Mouse (Mus musculus) urinary bladder, adult 2 months (tissue): ENCODE results near the gene Msantd2. TPM values are rescaled to one million over a fixed set of nuclear protein-coding genes. Genes with fewer than 3 reads are reported as not detected.

Experiments
- DNase-seq: peaks from one replicate; pipeline ENCODE4 v3.0.0; 2022; ENCODE audit warnings: low spot score
- polyA plus RNA-seq: library from polyadenylated mRNA; depleted of rRNA; stranded (reverse); fragments of >200 nt; gene quantifications from 2 replicates; pipeline ENCODE4 v1.2.3, GENCODE M21; 2012

The Msantd2 gene
- polyA plus RNA-seq, 1 experiment, result 24.7 TPM

DNA sequence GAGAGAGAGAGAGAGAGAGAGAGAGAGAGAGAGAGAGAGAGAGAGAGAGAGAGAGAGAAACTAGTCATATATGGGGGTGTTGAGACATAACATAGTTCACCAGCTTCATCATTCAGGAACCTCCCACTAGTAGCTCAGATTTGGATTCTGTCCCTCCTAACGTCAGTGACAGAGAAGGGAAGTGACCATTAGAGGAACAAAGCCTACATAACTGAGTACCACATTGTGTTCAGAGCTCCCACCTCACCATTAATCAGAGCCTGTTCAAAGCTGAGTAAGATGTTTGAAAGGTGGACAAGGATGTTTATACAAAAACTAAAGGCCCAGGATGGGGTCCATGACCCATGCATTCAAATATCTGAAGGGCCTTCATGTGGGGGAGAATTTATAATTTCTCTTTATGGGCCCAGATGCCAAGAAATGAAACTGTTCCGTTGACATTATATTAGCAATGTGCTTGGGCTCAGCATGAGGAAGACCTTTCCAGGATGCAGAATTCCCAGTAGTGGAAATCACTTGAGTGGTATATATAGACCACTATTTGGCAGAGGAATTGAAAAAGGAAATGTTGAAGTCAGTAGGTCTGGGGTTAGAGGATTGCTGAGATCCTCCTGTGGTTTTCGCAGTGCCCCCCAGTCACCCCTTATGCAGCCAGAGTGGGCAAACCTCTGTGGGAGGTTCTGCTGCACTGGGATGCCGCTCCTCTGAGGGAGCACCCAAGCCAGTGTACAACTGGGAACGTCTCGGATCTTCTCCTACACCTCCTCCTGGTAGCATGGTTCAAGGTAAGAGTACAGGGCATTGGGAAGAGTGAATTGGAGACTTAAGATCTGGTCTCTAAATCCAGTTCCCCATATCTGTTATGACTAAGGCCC lies 51.8 kb downstream of the Msantd2 start:
- no peak for DNase-seq

DNA sequence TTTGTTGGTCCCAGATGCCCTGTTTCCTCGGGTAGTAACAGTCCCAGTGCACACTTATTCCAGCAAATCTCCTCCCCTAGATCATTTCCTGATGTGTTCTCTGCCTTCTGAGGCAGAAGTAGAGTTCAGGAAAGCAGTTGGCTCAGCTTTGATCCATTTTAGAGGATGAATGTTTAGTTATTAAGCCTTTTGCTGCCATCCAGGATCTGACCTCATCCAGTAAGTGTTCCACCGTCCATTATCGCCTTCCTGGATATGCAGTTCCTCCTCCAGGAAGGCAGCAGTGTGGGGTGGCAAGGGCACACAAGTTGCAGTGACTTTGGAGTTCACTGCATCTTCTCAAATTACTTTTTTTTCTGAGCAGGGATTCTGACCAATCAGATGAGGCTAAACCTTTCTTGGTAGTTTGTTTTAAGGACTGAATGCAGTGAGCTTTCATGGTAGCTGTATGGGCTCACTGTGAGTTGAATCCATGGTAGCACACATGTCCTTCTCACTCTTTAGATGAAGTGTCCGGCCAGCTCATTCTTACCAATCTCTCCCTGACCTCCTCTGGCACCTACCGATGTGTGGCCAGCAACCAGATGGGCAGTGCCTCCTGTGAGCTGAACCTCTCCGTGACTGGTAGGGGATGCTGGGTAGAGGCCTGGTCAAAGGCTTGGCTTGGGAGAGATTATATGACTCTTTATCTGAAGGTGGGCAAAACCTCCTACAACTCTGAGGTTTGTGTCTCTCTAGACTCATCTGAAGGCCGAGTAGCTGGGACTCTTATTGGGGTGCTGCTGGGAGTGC lies 52.9 kb downstream of the Msantd2 start:
- DNase-seq, result no peak

DNA sequence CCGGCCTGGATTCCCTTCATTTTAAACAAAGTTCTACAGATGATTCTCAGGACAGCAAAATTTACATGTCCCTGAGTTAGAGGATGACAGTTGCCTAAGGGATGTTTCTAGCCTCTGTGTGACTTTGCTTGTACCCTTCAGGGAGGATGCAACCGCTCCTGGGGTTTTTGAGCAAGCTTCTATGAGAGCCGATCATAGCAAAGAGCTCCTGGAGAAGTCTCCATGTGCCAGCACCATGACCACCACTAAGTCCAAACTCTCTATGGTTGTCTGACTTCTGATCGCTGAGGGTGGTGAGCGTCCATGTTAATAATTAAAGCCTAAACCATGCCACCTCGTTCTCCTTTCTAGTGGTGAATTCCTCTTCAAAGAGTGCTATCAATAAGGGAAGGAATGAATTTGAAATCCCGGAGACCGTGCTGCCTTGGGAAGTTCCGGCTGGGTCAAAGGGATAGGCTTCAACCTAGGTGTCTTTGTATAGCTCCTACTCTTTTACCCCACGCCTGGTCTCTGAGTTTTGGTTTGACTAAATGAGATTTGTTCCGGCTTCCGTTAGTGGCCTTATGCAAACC lies 54.8 kb downstream of the Msantd2 start:
- no peak for DNase-seq

DNA sequence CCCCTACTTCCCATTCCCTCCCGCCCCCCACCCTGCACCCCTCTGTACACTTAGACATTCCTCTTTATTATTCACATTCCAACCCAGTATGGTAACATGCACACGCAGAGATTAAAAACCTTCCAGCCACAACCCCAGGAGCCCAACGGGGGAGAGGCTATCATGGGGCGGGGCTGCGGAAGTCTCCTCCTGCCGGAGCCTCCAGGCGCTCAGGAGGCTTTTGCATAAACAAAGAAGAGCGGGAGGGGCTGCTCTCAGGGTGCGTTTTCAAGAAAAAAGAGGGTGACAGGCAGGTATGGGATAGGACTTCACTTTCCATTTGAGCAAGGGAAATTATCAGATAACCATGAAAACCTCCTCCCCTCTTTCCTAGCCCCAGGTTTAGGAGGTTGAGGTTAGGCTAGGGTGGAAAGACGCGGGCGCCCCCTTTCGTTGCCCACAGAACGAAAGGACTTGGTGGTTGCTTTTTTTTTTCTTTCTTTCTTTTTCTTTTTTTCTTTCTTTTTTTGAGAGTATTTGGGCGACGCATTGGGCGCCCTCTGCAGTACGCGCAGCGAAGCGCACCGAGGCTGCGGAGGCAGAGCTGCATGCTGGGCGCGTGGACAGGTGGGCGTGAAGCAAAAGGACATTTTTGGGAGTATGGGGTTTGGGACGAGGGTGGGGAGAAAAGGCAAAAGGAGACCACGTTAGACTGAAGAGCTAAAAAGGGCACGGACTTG lies 55.5 kb downstream of the Msantd2 start:
- DNase-seq, result peak; percentile 45

DNA sequence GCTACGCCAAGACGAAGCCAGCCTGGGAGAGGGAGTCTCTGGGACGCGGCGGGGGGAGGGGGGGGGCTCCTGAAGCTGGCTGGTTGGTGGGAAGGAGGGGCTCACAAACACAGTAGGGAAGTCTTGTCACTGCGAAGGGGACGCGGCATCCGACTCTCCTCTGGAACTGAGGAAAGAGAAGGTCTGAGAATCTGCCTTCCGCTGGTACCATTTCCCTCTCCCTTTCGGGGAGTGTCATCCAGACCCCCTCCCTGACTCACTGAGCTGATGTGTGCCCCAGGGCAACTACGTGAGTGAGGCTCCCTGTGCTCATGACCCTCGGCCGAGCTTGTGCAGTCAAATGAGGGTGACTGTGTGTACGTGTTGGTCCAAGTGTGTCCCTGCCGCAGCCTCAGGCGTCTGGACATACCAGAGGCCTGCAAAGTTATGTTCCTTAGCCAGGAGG lies 56.1 kb downstream of the Msantd2 start:
- no peak for DNase-seq

DNA sequence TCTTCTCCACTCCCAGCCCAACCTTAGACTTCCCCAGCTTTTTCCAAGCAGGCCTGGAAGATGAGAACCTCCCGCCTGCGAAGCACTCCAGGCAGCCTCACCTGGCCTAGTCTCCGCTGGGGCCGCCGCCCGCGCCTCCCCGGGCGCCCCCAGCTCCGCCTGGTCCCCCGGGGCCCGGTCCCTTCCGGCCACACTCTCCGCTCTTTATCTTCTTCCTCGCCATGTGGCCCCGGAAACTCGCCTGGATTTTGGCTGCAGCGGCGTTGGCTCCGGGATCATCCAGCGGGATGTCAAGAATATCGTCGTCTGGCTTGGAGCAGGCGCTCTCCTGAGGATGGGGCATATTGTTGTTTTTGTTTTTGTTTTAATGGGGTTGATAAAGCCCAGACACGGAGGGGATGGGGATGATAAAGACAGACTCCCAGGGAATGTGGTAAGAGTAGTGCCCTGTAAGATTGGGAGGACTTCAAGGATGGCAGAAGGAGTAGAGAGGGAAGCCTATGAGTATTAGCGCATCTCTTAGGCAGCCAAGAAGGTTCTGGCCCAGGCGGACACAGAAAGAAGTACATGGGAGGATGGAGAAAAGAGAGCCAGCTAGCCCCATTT lies 56.8 kb downstream of the Msantd2 start:
- DNase-seq, result no peak

DNA sequence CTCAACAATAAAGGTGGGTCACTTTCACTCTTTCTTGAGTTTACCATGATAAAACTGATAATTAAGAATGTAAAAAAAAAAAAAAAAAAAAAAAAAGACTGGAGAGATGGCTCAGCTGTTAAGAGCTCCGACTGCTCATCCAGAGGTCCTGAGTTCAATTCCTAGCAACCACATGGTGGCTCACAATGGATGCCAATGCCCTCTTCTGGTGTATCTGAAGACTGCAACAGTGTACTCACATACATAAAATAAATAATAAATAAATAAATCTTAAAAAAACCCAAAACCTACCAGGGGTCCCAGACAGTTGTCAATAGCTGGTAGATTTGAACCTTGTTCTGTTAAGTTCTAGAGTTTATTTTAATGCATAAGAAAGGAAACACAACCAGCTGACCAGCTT lies 57.8 kb downstream of the Msantd2 start:
- DNase-seq, result no peak

DNA sequence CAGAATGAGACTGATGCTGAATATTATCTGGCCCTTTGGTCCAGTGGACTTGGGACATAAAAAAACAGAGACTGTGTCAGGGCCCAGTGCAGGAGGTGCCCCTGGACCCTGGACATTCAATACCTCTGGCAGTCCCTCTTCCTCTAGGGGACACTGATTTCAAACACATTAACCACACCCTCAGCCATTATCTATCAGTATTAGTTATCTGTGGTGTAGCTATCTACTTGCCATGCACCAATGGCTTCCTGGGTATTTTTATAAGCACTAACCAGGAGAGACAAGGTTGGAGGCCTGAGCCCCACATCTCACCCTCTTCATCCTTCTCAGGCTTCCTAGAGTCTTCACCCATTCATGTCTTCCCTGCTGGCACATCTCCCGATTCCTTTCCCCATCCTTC lies 61.3 kb downstream of the Msantd2 start:
- no peak for DNase-seq

DNA sequence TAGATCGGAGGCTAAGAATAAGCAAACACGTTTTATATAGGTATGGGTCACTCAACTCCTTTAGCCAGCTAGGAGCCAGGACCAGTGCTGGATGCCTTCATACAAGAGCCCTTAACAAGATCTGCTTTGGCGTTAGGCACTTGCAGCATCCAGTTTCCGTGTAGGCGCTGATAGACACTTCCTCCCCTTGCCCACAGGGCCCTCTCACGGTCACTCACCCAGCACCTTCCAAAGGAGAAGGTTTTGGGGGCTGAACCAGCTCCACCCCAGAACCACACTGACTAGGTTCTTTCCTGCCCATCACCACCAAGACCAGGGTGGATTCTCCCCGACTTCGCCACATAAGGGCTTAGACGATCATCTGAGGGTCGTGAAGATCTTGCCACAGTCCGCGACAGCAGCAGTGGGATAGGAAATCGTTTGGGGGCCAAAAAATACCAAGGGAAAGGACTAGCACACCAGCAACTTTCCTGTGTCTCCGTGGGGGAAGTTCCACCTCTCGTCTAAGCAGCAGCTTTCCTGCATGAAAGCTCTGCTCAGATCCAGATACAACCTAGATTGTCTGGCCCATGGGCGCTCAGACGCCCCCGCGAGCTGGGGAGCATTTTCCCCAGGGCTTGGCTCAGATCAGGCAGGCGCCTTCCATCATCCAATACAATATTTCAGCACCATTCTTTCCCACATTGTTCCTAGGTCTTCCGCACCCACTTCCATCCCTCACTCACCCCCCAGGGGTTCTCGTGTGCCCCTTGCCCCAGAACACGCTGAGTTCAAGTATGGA lies 62.8 kb downstream of the Msantd2 start:
- no peak for DNase-seq

DNA sequence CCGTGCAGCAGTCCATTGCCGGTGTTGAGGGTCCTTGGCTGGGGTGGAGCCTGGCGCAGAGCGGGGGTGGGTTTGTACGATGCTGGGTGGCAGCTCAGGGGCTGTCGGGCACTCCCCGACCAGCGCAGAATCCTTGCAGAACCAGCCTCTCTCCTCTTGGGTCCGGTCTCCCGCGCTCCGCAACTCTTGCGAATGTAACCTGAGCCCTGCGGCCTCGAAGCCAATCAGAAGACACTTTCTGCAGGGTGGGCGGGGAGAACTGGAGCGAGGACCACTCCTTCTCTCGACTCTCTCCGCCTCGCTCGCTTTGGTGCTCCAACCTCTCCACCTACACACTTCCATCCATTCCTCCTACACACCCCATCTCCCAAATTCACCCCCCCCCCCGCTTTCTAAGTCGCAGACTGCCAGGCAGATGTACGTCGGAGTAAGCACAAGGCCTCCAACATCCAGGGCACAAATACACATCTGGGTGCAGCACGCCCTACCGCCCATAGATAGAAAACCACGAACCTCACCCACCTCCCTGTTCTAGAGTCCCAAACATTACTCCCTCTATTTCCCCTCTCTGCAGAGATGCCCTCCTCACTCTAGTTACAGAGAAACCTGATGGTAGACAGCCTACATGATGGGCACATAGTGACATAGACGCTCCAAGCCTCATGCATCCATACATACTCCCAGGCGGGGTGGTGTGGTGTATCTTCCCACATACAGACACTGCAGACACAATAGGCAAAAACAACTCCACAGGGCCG lies 63.6 kb downstream of the Msantd2 start, which contains the start of gene Nrgn:
Nrgn (minus strand) TSS at position 369 of the 758 bp plus-strand sequence.
- peak; percentile 56 for DNase-seq

DNA sequence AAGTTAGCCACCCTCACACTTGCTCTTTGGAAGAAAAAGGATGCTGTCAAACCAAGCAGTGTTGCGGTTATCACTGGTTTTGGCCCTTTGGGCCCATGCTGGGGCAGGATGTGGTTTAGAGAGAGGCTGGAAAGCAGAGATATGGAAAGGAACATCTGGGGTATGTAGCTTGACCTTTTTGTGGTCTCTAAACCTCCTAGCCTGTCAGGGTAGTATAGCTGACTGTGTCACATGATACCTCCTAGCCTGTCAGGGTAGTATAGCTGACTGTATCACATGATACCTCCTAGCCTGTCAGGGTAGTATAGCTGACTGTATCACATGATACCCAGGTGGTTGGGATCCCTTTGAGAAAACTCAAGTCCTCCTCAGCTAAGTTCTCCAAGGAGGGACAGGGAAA lies 65.2 kb downstream of the Msantd2 start:
- no peak for DNase-seq

DNA sequence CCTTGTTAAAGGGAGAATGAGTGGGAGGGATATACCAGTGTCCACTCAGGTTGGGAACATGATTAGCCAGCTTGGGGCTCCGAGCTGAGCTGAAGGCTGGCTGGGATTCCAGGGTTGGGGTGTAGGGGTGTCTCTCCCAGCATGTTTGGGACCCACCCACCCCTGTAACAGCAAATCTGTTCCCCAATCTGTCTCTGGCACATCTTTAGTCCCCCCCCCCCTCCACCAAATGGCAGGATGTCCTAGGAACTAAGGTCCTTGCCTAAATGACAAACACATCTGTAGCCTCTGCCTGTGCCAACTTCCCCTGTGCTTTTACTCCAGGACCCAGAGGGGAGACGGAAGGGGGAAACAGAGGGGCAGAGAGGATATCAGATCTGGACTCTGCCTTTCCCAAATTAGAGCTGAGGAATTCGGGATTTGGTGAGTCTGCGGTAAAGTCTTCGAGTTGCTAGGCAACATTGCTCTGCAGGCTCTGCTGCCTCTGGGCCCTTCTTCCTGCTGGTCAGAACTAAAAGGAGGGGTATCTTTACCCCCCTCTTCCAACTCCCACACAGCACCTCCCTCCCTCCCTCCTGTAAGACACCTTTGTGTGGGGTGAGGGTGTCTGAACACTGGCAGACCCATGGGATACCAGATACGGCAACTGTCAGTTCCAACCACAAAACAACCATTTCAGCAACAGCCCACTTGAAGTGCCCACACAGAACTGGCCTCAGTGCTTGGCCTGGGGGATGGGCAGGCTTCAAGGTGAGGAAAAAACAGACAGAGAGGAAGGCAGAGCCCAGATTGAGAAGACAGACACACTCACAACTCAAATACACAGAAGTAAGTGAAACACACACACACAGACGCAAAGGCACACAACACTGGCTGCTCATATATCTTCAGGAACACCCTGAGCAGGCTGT lies 66.0 kb downstream of the Msantd2 start, which contains the start of gene Siae:
Siae (plus strand) TSS at position 861 of the 911 bp plus-strand sequence.
- no peak for DNase-seq

DNA sequence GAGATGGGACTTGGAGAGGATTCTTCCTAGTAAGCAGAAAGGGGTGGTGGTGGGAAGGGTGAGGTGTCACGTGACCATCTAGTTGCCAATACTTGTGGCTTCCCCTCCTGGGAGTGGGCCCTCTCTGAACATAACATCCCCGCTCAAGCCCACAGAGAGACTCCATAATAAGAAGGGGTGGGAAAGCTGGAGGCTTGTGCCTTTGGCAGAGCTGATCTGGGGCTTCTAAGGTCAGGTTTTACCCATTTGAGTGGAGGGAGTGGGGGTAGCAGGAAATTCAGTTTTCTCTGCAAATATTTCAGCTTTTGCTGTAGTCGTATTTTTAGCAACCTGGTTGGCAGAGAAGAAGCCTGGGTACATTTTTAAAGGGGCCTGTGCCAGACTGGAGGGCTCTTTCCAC lies 67.2 kb downstream of the Msantd2 start:
- no peak for DNase-seq

DNA sequence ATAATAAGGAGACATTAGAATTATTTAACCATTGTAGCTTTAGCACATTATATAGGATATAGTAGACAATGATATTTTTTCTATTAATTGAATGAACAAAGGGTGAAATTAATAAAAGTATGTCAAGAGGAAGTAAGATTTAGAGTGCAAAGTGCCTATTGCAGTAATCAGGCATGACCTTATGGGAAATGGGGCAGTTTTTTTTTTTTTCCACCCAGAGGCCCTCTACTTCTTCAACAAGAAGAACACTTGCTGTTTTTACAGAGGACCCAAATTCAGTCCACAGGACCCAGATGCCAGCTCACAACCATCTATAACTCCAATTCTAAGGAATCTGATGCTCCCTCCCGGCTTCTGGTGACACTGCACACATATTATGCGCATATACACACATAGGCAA lies 71.5 kb downstream of the Msantd2 start:
- DNase-seq, result no peak

DNA sequence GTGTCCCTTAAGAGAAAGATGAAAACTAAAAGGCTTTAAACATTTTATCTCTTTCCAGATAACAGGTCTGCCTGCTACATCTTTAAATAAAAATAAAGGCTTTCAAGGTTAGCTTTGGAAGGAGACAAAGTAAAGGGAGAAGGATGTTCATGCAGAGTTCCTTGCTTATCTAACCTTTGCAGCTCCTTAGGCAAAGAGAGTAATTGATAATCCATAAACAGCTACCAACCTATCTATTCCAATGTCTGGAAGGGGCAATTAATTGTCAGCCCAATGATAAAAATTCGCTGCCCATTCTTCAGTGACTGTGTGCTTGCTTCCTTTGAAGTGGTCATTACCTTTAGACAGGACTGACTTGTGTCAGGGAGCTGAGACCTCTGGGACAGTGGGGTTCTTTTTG lies 74.7 kb downstream of the Msantd2 start:
- DNase-seq, result no peak

DNA sequence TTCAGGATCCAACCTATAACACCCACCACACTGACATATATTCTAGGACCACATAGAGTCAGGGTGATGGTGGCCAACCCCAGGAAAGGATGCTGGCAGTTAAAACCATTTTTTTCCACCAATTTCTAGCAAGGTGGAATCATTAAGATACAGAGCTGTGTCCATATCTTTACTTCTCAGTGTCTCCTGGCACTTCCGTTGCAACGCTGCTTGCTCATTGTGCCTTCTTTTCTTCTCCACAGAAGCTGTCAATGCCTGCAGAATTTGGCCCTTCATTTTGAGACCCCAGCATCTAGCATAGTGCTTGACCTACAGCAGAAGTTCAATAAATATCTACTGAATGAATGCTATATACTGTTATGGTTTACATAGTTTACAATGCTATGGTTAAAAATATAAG lies 77.9 kb downstream of the Msantd2 start:
- no peak for DNase-seq

DNA sequence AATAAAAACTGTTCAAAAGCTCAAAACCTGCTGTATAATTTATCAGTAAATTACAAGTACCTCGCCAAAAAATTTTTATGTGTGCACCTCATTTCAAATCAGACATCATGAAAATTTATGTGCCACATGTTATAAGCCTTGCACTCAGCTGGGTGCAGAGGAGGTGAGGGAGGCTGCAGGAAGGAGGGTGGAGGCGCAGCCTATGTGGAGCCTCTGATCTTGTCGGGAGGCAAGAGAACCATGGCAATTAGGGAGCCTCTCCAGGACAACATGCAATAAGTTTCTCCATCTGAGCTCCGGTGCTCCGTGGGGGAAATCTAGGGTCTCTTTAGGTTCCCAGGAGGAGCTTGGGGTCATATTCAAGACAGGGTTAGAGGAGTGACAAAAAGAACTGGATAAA lies 78.3 kb downstream of the Msantd2 start:
- no peak for DNase-seq

DNA sequence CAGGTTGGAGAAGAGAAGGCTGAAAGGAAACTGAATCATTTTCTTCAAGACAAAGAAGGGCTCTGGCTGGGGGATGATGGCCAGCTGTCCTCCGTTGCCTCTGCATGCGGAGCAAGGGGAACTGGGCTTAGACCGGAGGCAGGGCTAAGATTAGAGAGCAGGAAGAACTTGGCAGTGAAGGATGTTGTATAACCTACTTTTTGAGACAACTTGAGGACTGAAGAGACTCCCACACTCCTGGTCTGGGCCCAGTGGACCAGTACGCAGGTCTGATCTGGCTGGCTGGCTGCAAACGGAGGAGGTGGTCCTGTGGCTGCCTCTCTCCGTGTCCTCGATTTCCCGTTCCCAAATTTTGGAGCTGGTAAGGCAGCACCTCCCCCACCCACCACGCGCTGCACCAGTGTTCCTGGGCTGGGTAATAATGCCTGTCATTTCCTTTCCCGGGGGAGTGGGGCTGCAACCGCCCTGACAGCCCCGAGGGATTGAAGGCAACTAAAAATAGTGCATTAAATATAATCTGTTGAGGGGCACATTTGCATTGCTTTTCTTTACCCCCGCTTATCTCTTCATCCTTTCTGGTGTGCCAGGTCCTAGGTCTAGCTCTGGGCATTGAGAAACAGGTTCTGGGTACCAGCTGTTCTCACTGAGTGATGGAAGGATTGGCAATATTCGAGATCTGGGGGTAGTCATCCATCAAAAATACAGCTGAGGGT lies 78.9 kb downstream of the Msantd2 start:
- no peak for DNase-seq
